Mouse (Mus musculus) cerebellum, adult 2 months (tissue): ENCODE measurements at regions not wholly inside any gene's neighbourhood (a gene's known extent, or its start where the extent isn't known, plus 50 kb on each side); places are given as distances from the start of the nearest gene placed in this dataset.

Source experiments
- CTCF ChIP-seq: fragments of 200-500 bp; IDR thresholded peaks from 2 replicates; pipeline ENCODE4 v1.5.1; 2011; ENCODE audit warnings: low read depth, mild to moderate bottlenecking, control low read depth, low read length, moderate library complexity, borderline replicate concordance; ENCODE audit not compliant: insufficient read depth
- POLR2A ChIP-seq: fragments of 200-500 bp; IDR thresholded peaks from 2 replicates; pipeline ENCODE4 v1.6.1; 2011; ENCODE audit warnings: low read length, control low read depth, borderline replicate concordance; ENCODE audit not compliant: insufficient read depth

DNA sequence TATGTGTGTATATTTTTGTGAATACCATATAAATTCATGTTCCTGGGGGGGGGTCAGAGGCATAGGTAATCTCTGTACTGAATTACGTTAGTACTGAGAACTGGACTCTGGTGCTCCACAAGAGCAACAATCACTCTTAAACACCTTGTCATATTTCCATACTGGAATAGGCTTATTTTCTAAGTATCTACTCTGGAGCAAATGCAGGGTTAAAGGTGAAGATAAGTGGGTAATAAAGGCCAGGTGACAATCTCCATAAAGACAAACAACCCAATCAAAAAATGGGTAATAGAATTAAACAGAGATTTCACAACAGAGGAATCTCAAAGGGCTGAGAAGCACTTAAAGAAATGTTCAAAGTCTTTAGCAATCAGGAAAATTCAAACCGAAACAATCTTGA lies 165.9 kb downstream of the Gpr165 start:
- no peak for TF ChIP-seq POLR2A
- TF ChIP-seq CTCF: no peak
